Mouse (Mus musculus): ENCODE results near the gene Ptpru. TPM values are rescaled to one million over a fixed set of nuclear protein-coding genes. Genes with fewer than 3 reads are reported as not detected.

The Ptpru gene
- total RNA-seq (2021), result 10 to 100 TPM; 41.5 to 59.1 TPM
- polyA plus RNA-seq (2012; rRNA removed), result 48.0 and 54.8 TPM in 2 replicates
- long read RNA-seq, full-length matches to known transcripts, result 4 of 20 reads
- long read RNA-seq, partial matches to known transcripts, result 9 of 20 reads
- long read RNA-seq, other reads (novel, unspliced or antisense), result 7 of 20 reads

- DNase-seq, result peak; percentile 95
Measured at GRCm38 (mm10) chr4:131837872-131838524, at the start of gene Ptpru. Gene Ptpru, minus strand, starts transcription at chr4:131838288.

- peak; percentile 42 for DNase-seq
Measured at GRCm38 (mm10) chr4:131885376-131885775, 47.3 kb upstream of the Ptpru start.

- peak; percentile 37 for DNase-seq
Measured at GRCm38 (mm10) chr4:131883571-131883970, 45.5 kb upstream of the Ptpru start.

- DNase-seq, result no peak
Measured at GRCm38 (mm10) chr4:131881306-131881705, 43.2 kb upstream of the Ptpru start.

GRCm38 (mm10) chr4:131879692-131880091 lies 41.6 kb upstream of the Ptpru start:
- no peak for DNase-seq

GRCm38 (mm10) chr4:131876836-131877235 lies 38.7 kb upstream of the Ptpru start:
- DNase-seq, result no peak

- no peak for DNase-seq
Measured at GRCm38 (mm10) chr4:131875242-131875641, 37.2 kb upstream of the Ptpru start.

GRCm38 (mm10) chr4:131874567-131874966 lies 36.5 kb upstream of the Ptpru start:
- DNase-seq, result no peak

- DNase-seq, result no peak
Measured at GRCm38 (mm10) chr4:131874169-131874536, 36.1 kb upstream of the Ptpru start.

- DNase-seq, result peak; percentile 97
Measured at GRCm38 (mm10) chr4:131873293-131874168, 35.4 kb upstream of the Ptpru start, which contains the start of gene Srsf4. Gene Srsf4, plus strand, starts transcription at chr4:131873617.

- DNase-seq, result no peak
Measured at GRCm38 (mm10) chr4:131872672-131873292, 34.7 kb upstream of the Ptpru start.

GRCm38 (mm10) chr4:131861341-131861739 lies 23.3 kb upstream of the Ptpru start:
- DNase-seq, result no peak

- DNase-seq, result peak; percentile 78
Measured at GRCm38 (mm10) chr4:131860492-131861340, 22.6 kb upstream of the Ptpru start.

GRCm38 (mm10) chr4:131854950-131855349 lies 16.9 kb upstream of the Ptpru start:
- no peak for DNase-seq

GRCm38 (mm10) chr4:131849986-131850638 lies 12.0 kb upstream of the Ptpru start:
- no peak for DNase-seq

GRCm38 (mm10) chr4:131848082-131848481 lies 10.0 kb upstream of the Ptpru start:
- no peak for DNase-seq

GRCm38 (mm10) chr4:131845991-131846778 lies 8.1 kb upstream of the Ptpru start:
- no peak for DNase-seq

GRCm38 (mm10) chr4:131843290-131843743 lies 5.2 kb upstream of the Ptpru start, which contains the start of gene Mecr:
Gene Mecr, plus strand, starts transcription at chr4:131843470.
- peak; percentile 94 for DNase-seq

GRCm38 (mm10) chr4:131836891-131837491 lies 1.1 kb downstream of the Ptpru start:
- peak; percentile 77 for DNase-seq
